Mouse (Mus musculus) myocyte (in vitro differentiated cells): Measurements from ENCODE around the gene Clcnka. TPM values are rescaled to one million over a fixed set of nuclear protein-coding genes. Genes with fewer than 3 reads are reported as not detected.

Source experiments
- H3K27me3 ChIP-seq: one replicate; pipeline ENCODE4 v1.6.1; 2011; ENCODE audit not compliant: control insufficient read depth, insufficient read depth, insufficient read length
- H3K36me3 ChIP-seq: one replicate; pipeline ENCODE4 v1.6.1; 2011; ENCODE audit not compliant: control insufficient read depth, insufficient read depth
- H3K4me2 ChIP-seq: one replicate; pipeline ENCODE4 v1.6.1; 2011; ENCODE audit warnings: low read depth, control low read depth
- H3K4me3 ChIP-seq: one replicate; pipeline ENCODE4 v1.5.1; 2011; ENCODE audit warnings: mild to moderate bottlenecking, control low read depth, moderate library complexity
- H3K79me2 ChIP-seq: one replicate; pipeline ENCODE4 v1.6.1; 2011; ENCODE audit not compliant: control insufficient read depth, insufficient read depth
- H3ac ChIP-seq: one replicate; pipeline ENCODE4 v1.6.1; 2011; ENCODE audit not compliant: control insufficient read depth, insufficient read length
- CEBPB ChIP-seq: IDR thresholded peaks from 2 replicates; pipeline ENCODE4 v1.6.1; 2011; ENCODE audit warnings: mild to moderate bottlenecking, moderate library complexity; ENCODE audit not compliant: poor library complexity, insufficient read depth, severe bottlenecking
- E2F4 ChIP-seq: IDR thresholded peaks from one replicate; pipeline ENCODE4 v1.6.1; 2011; ENCODE audit warnings: mild to moderate bottlenecking, control low read depth, moderate library complexity; ENCODE audit not compliant: insufficient read depth
- MAX ChIP-seq: IDR thresholded peaks from one replicate; pipeline ENCODE4 v1.6.1; 2011; ENCODE audit warnings: low read depth, mild to moderate bottlenecking, control low read depth
- MYOD1 ChIP-seq, 3 experiments: IDR thresholded peaks; one replicate each; pipeline ENCODE4 v1.6.1; 2011; ENCODE audit warnings: control low read depth in 2 of 3, low read depth in 2 of 3, mild to moderate bottlenecking in 2 of 3, moderate library complexity in 1 of 3; ENCODE audit not compliant: insufficient read length in 2 of 3, control insufficient read depth in 1 of 3
- MYOG ChIP-seq, 3 experiments: IDR thresholded peaks; one replicate each; pipeline ENCODE4 v1.6.1; 2011; ENCODE audit warnings: control low read depth in 2 of 3, low read depth in 2 of 3, mild to moderate bottlenecking in 2 of 3; ENCODE audit not compliant: insufficient read length in 2 of 3, control insufficient read depth in 1 of 3, insufficient read depth in 1 of 3
- POLR2A ChIP-seq: IDR thresholded peaks from one replicate; pipeline ENCODE4 v1.6.1; 2011; ENCODE audit warnings: low read depth, mild to moderate bottlenecking, control low read depth, moderate library complexity; ENCODE audit not compliant: insufficient read length
- POLR2AphosphoS2 ChIP-seq: IDR thresholded peaks from one replicate; pipeline ENCODE4 v1.6.1; 2011; ENCODE audit warnings: low read depth, control low read depth; ENCODE audit not compliant: insufficient read length
- REST ChIP-seq: IDR thresholded peaks from one replicate; pipeline ENCODE4 v1.6.1; 2011; ENCODE audit warnings: mild to moderate bottlenecking, control low read depth, moderate library complexity; ENCODE audit not compliant: insufficient read depth, insufficient read length
- SRF ChIP-seq: IDR thresholded peaks from one replicate; pipeline ENCODE4 v1.6.1; 2011; ENCODE audit warnings: low read depth; ENCODE audit not compliant: control insufficient read depth, insufficient read length
- TCF12 ChIP-seq: IDR thresholded peaks from one replicate; pipeline ENCODE4 v1.6.1; 2011; ENCODE audit warnings: mild to moderate bottlenecking, control low read depth; ENCODE audit not compliant: poor library complexity, insufficient read depth, severe bottlenecking
- TCF3 ChIP-seq: IDR thresholded peaks from one replicate; pipeline ENCODE4 v1.6.1; 2011; ENCODE audit warnings: low read depth, control low read depth; ENCODE audit not compliant: insufficient read length
- USF1 ChIP-seq: IDR thresholded peaks from one replicate; pipeline ENCODE4 v1.6.1; 2011; ENCODE audit warnings: low read depth, mild to moderate bottlenecking, control low read depth, moderate library complexity
- polyA plus RNA-seq: library from polyadenylated mRNA; unstranded; fragments of >200 nt; fragmentation: generic; extraction: Trizol; gene quantifications from one replicate; pipeline ENCODE4 v1.2.1, GENCODE M21; 2012; ENCODE audit warnings: missing spikeins

Clcnka gene
- polyA plus RNA-seq, result 0.85 TPM

- Histone ChIP-seq H3K27me3 (peaks cover 8% of the 10 kb centered on the region), H3K36me3 (no peaks in the 10 kb centered on the region), H3K79me2 (no peaks in the 10 kb centered on the region), H3K4me2 (no peak within 1 kb of the TSS), H3K4me3 (no peak within 1 kb of the TSS), H3ac (no peak within 1 kb of the TSS)
- TF ChIP-seq CEBPB (no peak), MYOD1 (IDR thresholded peaks at IDR 0.05; ENCODE audit: control insufficient read depth in 1 of 3, insufficient read length in 2 of 3, low read depth in 2 of 3) (peak in 1 of 3 experiments; percentile 68), MYOG (IDR thresholded peaks at IDR 0.05; ENCODE audit: control insufficient read depth in 1 of 3, insufficient read depth in 1 of 3, insufficient read length in 2 of 3, low read depth in 2 of 3) (peak in 1 of 3 experiments; percentile 60)
Observed at GRCm38 (mm10) chr4:141398545-141398944, at the start of gene Clcnka. Clcnka (minus strand) TSS chr4:141398724.

DNA sequence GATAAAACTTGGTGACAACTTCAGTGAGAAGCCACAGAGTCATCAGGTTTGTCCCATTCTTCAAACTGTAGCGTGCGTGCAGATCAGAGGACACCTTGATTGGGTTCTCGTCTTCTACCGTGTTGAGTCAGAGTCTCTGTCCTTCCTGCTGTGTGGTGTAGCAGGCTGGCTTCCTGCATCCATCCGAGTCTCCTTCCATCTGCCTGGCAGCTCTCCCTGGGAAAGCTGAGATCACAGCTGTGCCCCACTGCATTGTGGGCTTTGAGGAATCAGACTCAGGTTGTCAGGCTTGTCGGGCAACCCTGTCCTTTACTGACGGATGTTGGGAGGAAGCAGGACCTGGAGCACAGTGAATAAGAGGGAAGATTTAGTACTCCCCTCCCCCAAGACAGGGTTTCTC is 47.7 kb upstream of the Clcnka start:
- Histone ChIP-seq H3K4me2 (peak overlapping the region; percentile 96), H3K79me2 (peaks cover 33% of the 10 kb centered on the region), H3K27me3 (no peaks in the 10 kb centered on the region), H3ac (no peak overlapping the region), H3K36me3 (peaks cover 7% of the 10 kb centered on the region), H3K4me3 (peak overlapping the region; percentile 34)
- TF ChIP-seq USF1 (no peak), POLR2A (no peak), MYOG (IDR thresholded peaks at IDR 0.05; ENCODE audit: control insufficient read depth in 1 of 3, insufficient read depth in 1 of 3, insufficient read length in 2 of 3, low read depth in 2 of 3) (no peak), TCF12 (no peak), TCF3 (no peak), MYOD1 (IDR thresholded peaks at IDR 0.05; ENCODE audit: control insufficient read depth in 1 of 3, insufficient read length in 2 of 3, low read depth in 2 of 3) (no peak), CEBPB (no peak), SRF (no peak), E2F4 (no peak), POLR2AphosphoS2 (no peak), MAX (no peak), REST (no peak)

- Histone ChIP-seq H3ac (peak overlapping the region; percentile 79), H3K36me3 (peaks cover 7% of the 10 kb centered on the region)
- TF ChIP-seq E2F4, result no peak
- no peak for TF ChIP-seq POLR2AphosphoS2
- no peak for TF ChIP-seq TCF3
- TF ChIP-seq MYOD1 (IDR thresholded peaks at IDR 0.05; ENCODE audit: control insufficient read depth in 1 of 3, insufficient read length in 2 of 3, low read depth in 2 of 3), result no peak
- TF ChIP-seq TCF12, result no peak
- TF ChIP-seq USF1, result no peak
- no peak for TF ChIP-seq POLR2A
- TF ChIP-seq REST, result no peak
- TF ChIP-seq SRF, result no peak
- TF ChIP-seq CEBPB, result no peak
- no peak for TF ChIP-seq MAX
- TF ChIP-seq MYOG (IDR thresholded peaks at IDR 0.05; ENCODE audit: control insufficient read depth in 1 of 3, insufficient read depth in 1 of 3, insufficient read length in 2 of 3, low read depth in 2 of 3), result no peak
Observed at GRCm38 (mm10) chr4:141445328-141445720, 46.8 kb upstream of the Clcnka start.

GRCm38 (mm10) chr4:141444451-141445327 is 46.2 kb upstream of the Clcnka start, which contains the start of gene Zbtb17:
Zbtb17 (plus strand) TSS chr4:141444654.
- peak within 1 kb of the TSS; percentile 79 for H3ac ChIP-seq
- peaks cover 7% of the 10 kb centered on the region for H3K36me3 ChIP-seq
- peak within 1 kb of the TSS; percentile 96 for H3K4me2 ChIP-seq
- TF ChIP-seq POLR2A, result peak; percentile 74
- TF ChIP-seq USF1, result no peak
- no peak for TF ChIP-seq MYOD1 (IDR thresholded peaks at IDR 0.05; ENCODE audit: control insufficient read depth in 1 of 3, insufficient read length in 2 of 3, low read depth in 2 of 3)
- TF ChIP-seq SRF, result peak; percentile 73
- TF ChIP-seq MYOG (IDR thresholded peaks at IDR 0.05; ENCODE audit: control insufficient read depth in 1 of 3, insufficient read depth in 1 of 3, insufficient read length in 2 of 3, low read depth in 2 of 3), result peak in 1 of 3 experiments; percentile 13
- TF ChIP-seq TCF3, result no peak
- TF ChIP-seq E2F4, result no peak
- peak; percentile 60 for TF ChIP-seq POLR2AphosphoS2
- no peaks in the 10 kb centered on the region for H3K27me3 ChIP-seq
- peaks cover 30% of the 10 kb centered on the region for H3K79me2 ChIP-seq
- H3K4me3 ChIP-seq, result peak within 1 kb of the TSS; percentile 34

More at GRCm38 (mm10) chr4:141445328-141445720, 46.8 kb upstream of the Clcnka start:
- Histone ChIP-seq H3K79me2 (peaks cover 30% of the 10 kb centered on the region), H3K4me2 (peak overlapping the region; percentile 96), H3K27me3 (no peaks in the 10 kb centered on the region), H3K4me3 (peak overlapping the region; percentile 34)
